Mouse (Mus musculus) hindbrain, embryonic 11.5 days (tissue): ENCODE measurements around the gene Lmx1a. TPM values are rescaled to one million over a fixed set of nuclear protein-coding genes. Genes with fewer than 3 reads are reported as not detected.

Source experiments
- ATAC-seq: fragments of 200-750 bp; cut with Nextera tagmentation; 2 replicates; pipeline ENCODE4 v1.8.0; 2017; ENCODE audit warnings: mild to moderate bottlenecking, moderate TSS enrichment, moderate library complexity; ENCODE audit not compliant: low FRiP score
- DNase-seq: peaks from one replicate; pipeline ENCODE4 v3.0.0-alpha.2; 2015; ENCODE audit warnings: low spot score
- H3K27ac ChIP-seq: fragments of 300-500 bp; sonication (generic); 2 replicates; pipeline ENCODE4 v1.5.1; 2014; ENCODE audit warnings: mild to moderate bottlenecking, low read depth, low read length
- H3K27me3 ChIP-seq: fragments of 300-500 bp; sonication (generic); 2 replicates; pipeline ENCODE4 v1.6.1; 2014; ENCODE audit warnings: mild to moderate bottlenecking, low read length, moderate library complexity, mixed read lengths; ENCODE audit not compliant: control insufficient read depth, insufficient read depth
- H3K36me3 ChIP-seq: fragments of 300-500 bp; sonication (generic); 2 replicates; pipeline ENCODE4 v1.6.1; 2014; ENCODE audit warnings: mild to moderate bottlenecking, low read length, moderate library complexity, mixed read lengths; ENCODE audit not compliant: control insufficient read depth, insufficient read depth
- H3K4me1 ChIP-seq: fragments of 300-500 bp; sonication (generic); replicated peaks from 2 replicates; pipeline ENCODE4 v1.6.1; 2014; ENCODE audit warnings: low read length, mixed read lengths; ENCODE audit not compliant: control insufficient read depth, insufficient read depth
- H3K4me2 ChIP-seq: fragments of 300-500 bp; sonication (generic); replicated peaks from 2 replicates; pipeline ENCODE4 v1.6.1; 2014; ENCODE audit warnings: mild to moderate bottlenecking, low read depth, low read length
- H3K4me3 ChIP-seq: fragments of 300-500 bp; sonication (generic); 2 replicates; pipeline ENCODE4 v1.5.1; 2014; ENCODE audit warnings: low read depth, low read length
- H3K9ac ChIP-seq: fragments of 300-500 bp; sonication (generic); 2 replicates; pipeline ENCODE4 v1.6.1; 2014; ENCODE audit warnings: low read depth, low read length
- H3K9me3 ChIP-seq: fragments of 300-500 bp; sonication (generic); 2 replicates; pipeline ENCODE4 v1.6.1; 2016; ENCODE audit warnings: low read length; ENCODE audit not compliant: control insufficient read depth
- WGBS: fragments of 180-500 bp; shearing (Covaris S2); extraction: QIAGEN DNeasy Blood & Tissue Kit; methylation state at CpG from one replicate; pipeline ENCODE4 v1.1.7; 2014; 5-methylcytosine and 5-hydroxymethylcytosine counted together
- polyA plus RNA-seq: library from polyadenylated mRNA; unstranded; fragments of >200 nt; fragmentation: Nextera tagmentation; extraction: Ambion mirVana; gene quantifications from 2 replicates; pipeline ENCODE4 v1.2.1, GENCODE M21; 2014

The Lmx1a gene
- polyA plus RNA-seq, 1 experiment from 2014 or later: 5.6 TPM

DNA sequence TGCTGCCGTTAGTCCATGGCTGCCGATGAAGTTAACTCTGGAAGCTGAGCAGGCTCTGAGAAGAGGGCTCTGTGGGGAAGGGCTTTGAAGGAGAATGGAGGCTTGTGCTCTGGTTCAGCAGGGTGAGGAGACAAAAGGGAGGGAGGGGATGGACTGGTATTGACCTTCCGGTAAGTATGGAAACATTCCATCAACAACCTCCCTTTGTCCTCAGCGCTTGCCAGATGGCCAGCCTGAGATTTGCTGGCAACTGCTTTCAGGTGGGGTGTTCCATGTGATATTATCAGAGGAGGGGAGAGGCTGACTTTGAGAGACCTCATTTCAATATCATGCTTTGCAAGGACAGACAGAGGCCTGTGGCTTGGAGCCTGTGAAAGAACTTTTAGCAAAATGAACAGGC lies 165.8 kb downstream of the Lmx1a start:
- Histone ChIP-seq H3K36me3 (no peaks in the 10 kb centered on the region), H3K4me3 (no peak overlapping the region), H3K4me2 (no peak overlapping the region), H3K27me3 (no peaks in the 10 kb centered on the region), H3K9ac (no peak overlapping the region), H3K27ac (no peak overlapping the region), H3K4me1 (no peaks in the 10 kb centered on the region), H3K9me3 (no peaks in the 10 kb centered on the region)
- ATAC-seq (no peak), DNase-seq (peak; percentile 15)
- WGBS: 47% methylated on average over 4 of the region's 4 CpGs

DNA sequence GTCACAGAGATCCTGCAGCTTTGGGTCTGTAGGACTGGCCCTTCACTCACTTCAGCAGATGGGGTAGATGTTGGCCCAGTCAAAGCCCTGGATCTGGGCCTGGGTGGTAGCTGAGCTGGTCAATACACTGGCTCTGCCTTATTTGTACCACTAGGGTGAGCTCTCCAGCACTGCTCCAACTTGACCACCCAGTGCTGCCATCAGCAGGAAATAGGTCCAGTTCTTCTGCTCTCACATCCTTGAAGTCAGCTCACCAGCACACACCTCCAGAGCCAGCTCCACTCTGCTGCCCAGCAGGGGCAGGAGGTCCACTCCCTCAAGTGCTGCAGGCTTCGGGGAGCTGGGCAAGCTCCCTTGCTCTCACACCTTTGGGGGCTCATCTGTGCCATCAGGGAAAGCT lies 183.0 kb downstream of the Lmx1a start:
- Histone ChIP-seq H3K4me3 (no peak overlapping the region), H3K9ac (no peak overlapping the region), H3K36me3 (no peaks in the 10 kb centered on the region), H3K27ac (no peak overlapping the region), H3K4me1 (no peaks in the 10 kb centered on the region), H3K27me3 (no peaks in the 10 kb centered on the region), H3K4me2 (no peak overlapping the region), H3K9me3 (no peaks in the 10 kb centered on the region)
- ATAC-seq (no peak), DNase-seq (no peak)
- 81% methylated on average over 1 of the region's 1 CpGs for WGBS

DNA sequence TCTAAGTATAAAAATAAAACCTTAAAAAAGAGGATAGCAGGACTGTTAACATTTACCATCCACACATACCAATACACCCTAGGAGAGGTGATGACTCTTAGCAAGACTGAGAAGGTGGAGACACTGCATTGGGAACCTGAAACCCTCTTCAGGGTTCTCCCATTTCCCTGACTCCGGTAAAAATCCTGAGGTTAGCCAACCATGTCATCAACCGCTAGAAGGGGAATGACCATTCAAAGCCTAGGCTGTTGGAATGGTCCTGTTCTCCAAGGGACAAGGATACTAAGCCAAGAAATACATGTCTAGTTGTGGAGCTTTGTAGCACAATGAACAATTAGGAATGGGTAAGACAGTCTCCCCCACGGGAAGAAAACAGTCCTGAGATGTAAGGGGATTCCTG lies 185.1 kb downstream of the Lmx1a start:
- DNase-seq (no peak), ATAC-seq (no peak)
- Histone ChIP-seq H3K4me2 (no peak overlapping the region), H3K9ac (no peak overlapping the region), H3K4me3 (no peak overlapping the region), H3K9me3 (no peaks in the 10 kb centered on the region), H3K27ac (no peak overlapping the region), H3K4me1 (no peaks in the 10 kb centered on the region), H3K36me3 (no peaks in the 10 kb centered on the region), H3K27me3 (no peaks in the 10 kb centered on the region)
- 82% methylated on average over 3 of the region's 3 CpGs for WGBS

DNA sequence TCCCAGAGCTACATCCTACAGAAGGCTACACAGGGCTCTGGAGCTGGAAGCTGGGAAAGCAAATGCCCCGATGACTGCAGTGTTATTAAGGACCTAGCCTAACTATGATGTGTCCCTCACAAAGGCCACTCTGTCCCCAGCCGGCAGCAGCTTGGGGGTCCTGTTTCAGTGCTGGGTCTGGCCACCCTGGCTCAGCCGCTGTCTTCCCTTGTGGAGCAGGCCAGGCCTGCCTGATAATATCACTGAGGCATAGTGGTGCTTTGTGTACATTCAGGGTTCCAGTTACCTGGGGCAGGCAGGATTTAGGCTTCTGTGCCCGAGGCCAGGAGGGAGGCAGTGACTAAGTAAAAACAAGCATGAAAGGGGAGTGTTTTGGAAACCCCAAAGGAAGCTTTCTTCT lies 188.9 kb downstream of the Lmx1a start:
- Histone ChIP-seq H3K4me2 (no peak overlapping the region), H3K9me3 (no peaks in the 10 kb centered on the region), H3K4me1 (no peaks in the 10 kb centered on the region), H3K27ac (no peak overlapping the region), H3K27me3 (no peaks in the 10 kb centered on the region), H3K4me3 (no peak overlapping the region), H3K9ac (no peak overlapping the region), H3K36me3 (no peaks in the 10 kb centered on the region)
- DNase-seq: no peak
- no peak for ATAC-seq
- 72% methylated on average over 4 of the region's 4 CpGs for WGBS

DNA sequence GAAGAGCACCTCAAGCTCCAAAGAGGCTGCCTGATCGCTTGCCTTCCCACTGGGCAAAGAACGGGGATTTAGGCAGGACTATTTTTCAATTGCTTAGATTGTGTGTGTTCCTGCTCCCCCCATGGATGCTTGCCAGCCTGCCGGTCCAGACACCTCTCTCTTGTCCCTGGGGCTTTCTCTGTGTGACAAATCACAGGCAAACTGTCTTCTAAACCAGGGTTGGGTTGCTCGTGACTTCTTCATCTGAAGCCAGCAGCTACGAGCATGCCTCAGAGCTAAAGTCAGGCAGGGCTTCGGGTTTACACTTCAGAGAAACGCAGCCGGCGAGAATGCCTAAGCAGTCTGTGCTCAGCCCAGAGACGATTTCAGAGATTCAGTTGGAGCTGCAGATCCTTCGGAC lies 189.3 kb downstream of the Lmx1a start:
- ATAC-seq (no peak), DNase-seq (no peak)
- H3K9me3 ChIP-seq: no peaks in the 10 kb centered on the region
- H3K9ac ChIP-seq: no peak overlapping the region
- no peak overlapping the region for H3K27ac ChIP-seq
- no peak overlapping the region for H3K4me3 ChIP-seq
- no peaks in the 10 kb centered on the region for H3K4me1 ChIP-seq
- 82% methylated on average over 11 of the region's 11 CpGs for WGBS
- no peaks in the 10 kb centered on the region for H3K36me3 ChIP-seq
- H3K4me2 ChIP-seq: no peak overlapping the region
- H3K27me3 ChIP-seq: no peaks in the 10 kb centered on the region

DNA sequence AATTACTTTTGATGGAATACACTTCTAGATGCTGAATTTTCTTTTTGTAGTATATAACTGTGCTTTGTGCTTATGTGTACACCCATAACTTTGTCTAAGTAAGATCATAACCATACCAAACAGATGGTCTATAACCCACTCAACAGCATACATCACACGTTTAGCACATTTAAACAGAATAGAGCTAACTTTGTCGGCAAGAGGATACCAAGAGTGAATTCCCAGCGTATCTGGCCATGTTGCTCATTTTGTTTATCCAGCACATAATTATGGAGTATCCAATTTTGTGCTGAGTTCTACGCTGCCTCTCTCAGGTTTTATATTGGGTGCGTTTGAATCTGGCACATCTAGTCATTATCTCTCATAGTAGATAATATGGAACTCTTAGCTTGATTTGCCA lies 196.7 kb downstream of the Lmx1a start:
- H3K27me3 ChIP-seq: no peaks in the 10 kb centered on the region
- no peak overlapping the region for H3K9ac ChIP-seq
- H3K36me3 ChIP-seq: no peaks in the 10 kb centered on the region
- no peak overlapping the region for H3K27ac ChIP-seq
- no peak overlapping the region for H3K4me3 ChIP-seq
- 93% methylated on average over 5 of the region's 5 CpGs for WGBS
- ATAC-seq (no peak), DNase-seq (no peak)
- no peak overlapping the region for H3K4me2 ChIP-seq
- H3K4me1 ChIP-seq: no peaks in the 10 kb centered on the region
- no peaks in the 10 kb centered on the region for H3K9me3 ChIP-seq

DNA sequence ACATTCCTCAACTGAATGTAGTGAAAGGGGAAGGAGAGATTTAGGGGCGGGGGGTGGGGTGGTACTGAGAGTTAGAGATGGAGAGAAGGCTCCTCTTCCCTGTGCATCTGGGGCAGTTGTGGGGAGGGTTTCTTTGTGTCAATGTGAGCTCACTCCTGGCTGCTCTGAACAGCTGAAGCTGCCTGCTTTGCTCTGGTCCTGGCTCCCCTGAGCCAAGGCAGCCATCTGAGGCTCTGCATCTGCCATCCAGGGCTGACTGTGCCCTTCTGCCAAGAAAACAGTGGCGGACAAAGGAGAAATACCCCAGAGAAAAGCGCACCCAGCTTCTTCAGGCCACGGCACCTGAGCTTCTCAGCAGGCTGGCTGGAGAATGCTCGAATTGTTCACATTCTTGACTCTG lies 199.1 kb downstream of the Lmx1a start:
- Histone ChIP-seq H3K27ac (no peak overlapping the region), H3K4me3 (no peak overlapping the region), H3K9ac (no peak overlapping the region), H3K9me3 (no peaks in the 10 kb centered on the region), H3K4me1 (no peaks in the 10 kb centered on the region), H3K36me3 (no peaks in the 10 kb centered on the region), H3K4me2 (no peak overlapping the region; the same call in 1 of the 2 replicates), H3K27me3 (no peaks in the 10 kb centered on the region; the same call in 1 of the 2 replicates)
- ATAC-seq (no peak), DNase-seq (peak; percentile 19)
- 71% methylated on average over 5 of the region's 5 CpGs for WGBS

DNA sequence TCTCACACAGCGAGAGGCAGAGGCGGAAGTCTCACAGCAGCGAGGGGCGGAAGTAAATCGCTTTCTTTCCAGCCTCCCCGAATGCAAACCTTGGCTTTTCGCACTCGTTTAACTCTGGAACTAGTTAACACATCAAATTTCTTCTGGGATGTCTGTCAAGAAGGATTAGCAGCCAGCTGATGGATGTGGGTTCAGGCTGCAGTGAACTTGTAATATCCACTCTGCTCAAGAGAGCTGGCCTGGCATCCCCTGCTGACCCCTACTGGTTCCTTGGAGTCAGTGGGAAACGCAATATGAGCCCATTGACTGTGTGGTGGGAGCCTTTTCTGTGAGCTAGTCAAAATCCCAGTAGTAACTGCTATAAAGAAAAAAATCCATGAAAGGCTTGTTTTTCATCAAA lies 199.8 kb downstream of the Lmx1a start:
- DNase-seq (peak; percentile 56), ATAC-seq (peak; percentile 69; the same call in 1 of the 2 replicates)
- Histone ChIP-seq H3K4me3 (no peak overlapping the region; the same call in 1 of the 2 replicates), H3K9me3 (no peaks in the 10 kb centered on the region), H3K36me3 (no peaks in the 10 kb centered on the region), H3K4me2 (no peak overlapping the region; the same call in 1 of the 2 replicates), H3K9ac (no peak overlapping the region), H3K27ac (no peak overlapping the region), H3K27me3 (no peaks in the 10 kb centered on the region; the same call in 1 of the 2 replicates), H3K4me1 (no peaks in the 10 kb centered on the region)
- 23% methylated on average over 9 of the region's 9 CpGs for WGBS

DNA sequence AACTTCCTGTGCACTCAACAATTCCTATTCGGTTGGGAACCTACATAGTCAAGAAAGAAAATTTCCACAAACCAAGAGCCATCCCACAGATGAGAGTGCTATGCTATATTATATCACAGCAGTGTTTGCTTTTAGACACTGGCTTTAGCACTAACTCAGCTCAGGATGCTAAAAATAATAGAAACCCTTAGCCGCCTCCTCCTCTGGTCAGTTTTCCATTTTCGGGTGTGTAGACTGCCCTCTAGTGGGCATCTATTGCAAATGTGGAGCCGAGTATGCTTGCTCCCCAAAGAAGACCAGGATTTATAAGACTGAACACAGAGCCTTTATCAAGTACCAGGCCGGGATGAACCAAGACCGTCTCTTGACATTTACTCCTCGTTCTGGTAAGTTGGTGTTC lies 207.2 kb downstream of the Lmx1a start:
- no peak; the same call in 1 of the 2 replicates for ATAC-seq
- no peak overlapping the region for H3K4me2 ChIP-seq
- WGBS: 42% methylated on average over 7 of the region's 7 CpGs
- H3K9ac ChIP-seq: no peak overlapping the region
- H3K27me3 ChIP-seq: no peaks in the 10 kb centered on the region; the same call in 1 of the 2 replicates
- no peaks in the 10 kb centered on the region for H3K9me3 ChIP-seq
- H3K4me1 ChIP-seq: no peaks in the 10 kb centered on the region
- H3K4me3 ChIP-seq: no peak overlapping the region
- H3K27ac ChIP-seq: no peak overlapping the region
- H3K36me3 ChIP-seq: no peaks in the 10 kb centered on the region
- DNase-seq: peak; percentile 79
